Mouse (Mus musculus): ENCODE results near the gene Pex26. TPM values are rescaled to one million over a fixed set of nuclear protein-coding genes. Genes with fewer than 3 reads are reported as not detected.

The Pex26 gene
- total RNA-seq, 2 experiments from 2014 or later, result 7.1 to 9.5 TPM

DNA sequence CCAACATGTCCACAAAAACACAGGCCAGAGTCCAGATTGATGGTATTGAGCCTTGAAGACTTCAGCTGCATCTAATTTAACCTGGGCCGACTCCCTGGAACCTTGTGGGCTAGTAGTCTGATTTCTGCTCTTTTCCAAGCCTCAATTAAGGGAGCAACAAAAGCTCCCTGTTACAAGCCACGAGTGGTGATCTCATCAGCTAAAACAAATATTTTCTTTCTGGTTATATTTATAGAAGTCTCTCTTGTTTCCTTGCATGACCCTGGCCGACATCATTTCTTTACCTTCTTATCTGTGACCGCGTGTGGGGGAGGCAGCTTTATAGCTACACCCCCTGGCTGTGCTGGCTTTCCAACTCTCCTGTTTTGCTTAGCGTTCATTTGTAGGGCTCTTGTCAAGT lies 23.3 kb upstream of the Pex26 start:
- no peak for ATAC-seq (replicated peaks; ENCODE audit: low FRiP score, low TSS enrichment, poor library complexity, severe bottlenecking)

DNA sequence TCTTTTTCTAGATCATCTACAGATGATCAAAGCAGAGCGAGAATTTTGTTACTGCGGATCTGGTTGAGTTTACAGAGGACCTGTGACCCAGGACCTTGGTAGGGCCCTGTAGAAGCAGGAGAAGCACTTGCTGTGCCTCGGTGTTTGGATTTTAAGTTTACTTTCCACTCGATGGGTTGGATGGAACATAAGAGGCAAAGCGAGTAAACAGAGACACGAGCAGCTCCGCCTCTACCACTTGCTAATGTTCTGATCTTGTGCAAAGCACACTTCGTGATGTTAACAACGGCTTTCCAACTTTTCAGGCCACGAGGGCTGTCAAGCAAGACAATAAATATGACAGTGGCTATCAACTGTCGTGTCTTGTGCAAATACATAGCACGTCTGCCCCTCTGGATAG lies 20.9 kb upstream of the Pex26 start:
- ATAC-seq (replicated peaks; ENCODE audit: low FRiP score, low TSS enrichment, poor library complexity, severe bottlenecking), result no peak

DNA sequence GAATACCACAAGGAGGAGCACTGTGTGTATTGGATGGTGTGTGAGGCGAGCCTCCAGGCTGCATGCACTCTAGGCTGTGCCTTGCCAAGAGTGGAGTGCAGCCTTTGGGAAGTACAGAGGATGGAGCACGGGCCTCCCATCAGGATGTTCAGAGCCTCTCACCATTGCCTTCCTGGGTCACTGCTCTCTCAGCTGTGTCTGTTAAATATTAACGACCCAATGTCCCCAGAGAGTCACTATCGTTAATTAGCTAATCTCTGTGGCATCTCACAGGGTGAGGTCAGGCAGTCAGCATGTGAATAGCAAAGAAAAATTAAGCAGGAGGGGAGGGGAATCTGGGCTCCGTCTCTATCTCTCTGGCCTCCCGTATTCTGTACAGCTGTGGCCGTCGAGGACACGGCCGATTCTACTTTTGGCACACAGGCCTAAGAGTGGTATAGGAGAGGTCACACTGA lies 17.3 kb upstream of the Pex26 start:
- ATAC-seq (replicated peaks; ENCODE audit: low FRiP score, low TSS enrichment, poor library complexity, severe bottlenecking), result no peak

DNA sequence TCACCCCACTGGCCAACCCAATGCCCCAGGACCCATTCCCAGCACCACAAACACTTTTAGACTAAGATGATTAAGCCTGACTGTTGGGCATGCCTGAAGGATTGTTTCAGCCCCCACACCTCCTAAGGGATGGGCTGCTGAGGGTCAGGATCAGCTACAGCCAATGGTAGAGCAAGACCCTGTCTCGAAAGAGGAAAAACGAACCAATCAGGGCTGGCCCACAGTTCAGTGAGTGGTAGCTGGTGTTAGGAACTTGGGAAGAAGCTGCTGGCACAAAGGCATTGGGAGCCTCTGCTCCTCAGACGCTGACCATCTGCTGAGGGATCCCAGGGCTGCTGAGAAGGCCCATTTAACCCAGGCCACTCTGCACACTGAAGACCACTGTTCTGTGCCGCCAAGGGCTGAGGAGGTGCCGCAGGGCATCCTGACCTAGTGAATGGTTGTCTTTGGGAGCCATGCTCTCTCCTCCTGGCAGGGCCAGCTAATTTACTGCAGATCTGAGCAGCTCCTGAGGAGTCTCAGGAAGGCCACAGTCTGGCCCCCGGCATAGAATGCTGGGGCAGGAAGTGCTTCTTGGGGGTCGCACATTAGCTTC lies 16.0 kb upstream of the Pex26 start:
- ATAC-seq (replicated peaks; ENCODE audit: low FRiP score, low TSS enrichment, poor library complexity, severe bottlenecking), result no peak

DNA sequence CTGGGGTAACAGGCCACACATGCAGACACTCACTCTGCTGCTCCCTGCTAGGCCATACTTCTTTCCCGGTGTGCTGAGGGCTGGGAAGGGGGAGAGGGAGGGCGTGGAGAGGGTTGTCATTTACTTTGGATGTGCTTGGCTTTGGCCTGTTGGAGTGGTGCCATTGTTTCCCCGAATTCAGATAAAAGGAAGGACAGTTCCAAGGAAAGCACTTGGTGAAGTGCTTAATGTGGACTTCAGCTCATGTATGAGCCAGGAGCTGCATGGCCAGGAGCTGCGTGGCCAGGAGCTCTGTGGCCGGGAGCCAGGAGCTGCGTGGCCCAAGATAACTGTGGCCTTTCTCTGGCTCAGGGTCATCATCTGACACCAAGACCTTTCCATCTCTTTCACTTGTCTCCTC lies 12.4 kb upstream of the Pex26 start:
- ATAC-seq (replicated peaks; ENCODE audit: low FRiP score, low TSS enrichment, poor library complexity, severe bottlenecking), result no peak

DNA sequence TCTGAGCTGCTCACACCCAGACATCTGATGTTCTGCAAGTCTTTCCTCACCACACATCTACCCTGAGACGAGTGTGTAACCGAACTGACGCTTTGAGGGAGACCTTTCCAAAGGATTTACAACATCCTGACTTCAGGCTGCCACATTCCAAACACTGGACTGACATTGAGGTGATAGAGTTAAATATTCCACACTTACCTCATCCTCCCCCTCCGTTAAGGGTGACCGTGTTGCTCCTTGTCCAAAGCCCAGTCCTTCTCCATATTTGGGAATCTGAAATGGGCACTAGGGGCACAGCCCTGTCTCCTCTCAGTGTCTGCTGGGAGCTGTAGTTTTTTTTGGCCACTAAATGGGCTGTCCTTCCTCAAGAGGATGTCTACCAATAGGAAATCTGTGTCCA lies 10.0 kb upstream of the Pex26 start:
- ATAC-seq (replicated peaks; ENCODE audit: low FRiP score, low TSS enrichment, poor library complexity, severe bottlenecking), result no peak

GRCm38 (mm10) chr6:121174761-121175160 lies 8.7 kb upstream of the Pex26 start:
- no peak for ATAC-seq (replicated peaks; ENCODE audit: low FRiP score, low TSS enrichment, poor library complexity, severe bottlenecking)

- no peak for ATAC-seq (replicated peaks; ENCODE audit: low FRiP score, low TSS enrichment, poor library complexity, severe bottlenecking)
Observed at GRCm38 (mm10) chr6:121176011-121176730, 7.3 kb upstream of the Pex26 start.

GRCm38 (mm10) chr6:121176731-121177098 lies 6.8 kb upstream of the Pex26 start:
- no peak for ATAC-seq (replicated peaks; ENCODE audit: low FRiP score, low TSS enrichment, poor library complexity, severe bottlenecking)

DNA sequence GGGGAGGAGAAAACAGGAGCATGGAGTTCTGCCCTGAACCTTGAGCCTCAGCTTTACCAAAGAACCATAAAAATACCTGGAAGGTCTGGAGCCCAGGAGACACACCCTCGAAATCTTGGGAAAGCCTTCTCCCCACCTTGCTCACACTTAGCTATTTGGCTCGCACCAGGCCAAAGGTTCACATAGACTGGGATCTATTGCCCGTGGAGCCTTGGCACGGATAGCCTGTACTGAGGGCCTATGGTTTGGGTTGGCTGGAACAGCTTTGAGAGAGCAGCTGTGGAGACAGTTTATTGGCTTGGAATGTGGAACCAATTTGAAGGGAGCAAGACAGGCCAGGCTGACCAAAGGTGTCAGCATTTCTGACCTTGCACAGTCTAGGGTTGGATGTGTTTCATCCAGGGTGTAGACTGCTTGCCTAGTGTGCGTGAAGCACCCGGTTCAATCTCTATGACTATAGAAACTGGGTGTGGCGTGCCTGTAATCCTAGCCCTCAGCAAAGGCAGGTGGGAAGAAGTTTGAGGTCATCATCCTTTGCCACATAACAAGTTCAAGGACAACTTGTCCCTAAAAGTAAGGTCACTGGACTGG lies 6.3 kb upstream of the Pex26 start:
- no peak for ATAC-seq (replicated peaks; ENCODE audit: low FRiP score, low TSS enrichment, poor library complexity, severe bottlenecking)

DNA sequence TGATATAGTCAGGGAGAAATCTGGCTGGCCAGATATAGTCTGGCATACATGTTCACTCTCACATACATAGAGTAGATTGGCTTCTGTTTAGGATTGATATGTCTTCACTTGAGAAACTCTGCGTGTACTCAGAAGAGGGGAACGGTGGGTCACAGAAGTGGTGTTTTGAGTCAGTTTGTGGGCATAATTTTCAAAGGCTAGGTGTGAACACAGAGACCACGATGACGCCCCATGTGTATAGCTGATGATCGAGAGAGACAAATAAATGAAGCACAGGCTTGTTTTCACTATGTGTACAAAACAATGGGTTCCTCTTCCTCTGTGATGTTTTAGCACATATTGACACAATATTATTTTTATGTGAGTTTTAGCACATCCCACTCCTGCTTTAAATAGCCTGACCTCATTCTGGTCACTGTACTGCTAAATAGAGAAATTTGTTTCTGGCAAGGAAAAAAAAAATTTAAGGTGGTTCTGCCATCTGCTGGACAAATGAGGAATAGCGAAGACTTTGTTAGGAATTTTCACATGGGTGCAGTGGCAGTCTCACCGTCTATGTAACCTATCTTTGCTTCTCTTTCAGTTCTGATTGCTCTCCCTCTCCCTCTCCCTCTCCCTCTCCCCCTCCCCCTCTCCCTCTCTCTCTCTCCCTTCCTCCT lies 4.6 kb upstream of the Pex26 start:
- ATAC-seq (replicated peaks; ENCODE audit: low FRiP score, low TSS enrichment, poor library complexity, severe bottlenecking), result peak; percentile 36; the same call in 1 of the 2 replicates

- no peak for ATAC-seq (replicated peaks; ENCODE audit: low FRiP score, low TSS enrichment, poor library complexity, severe bottlenecking)
Observed at GRCm38 (mm10) chr6:121179846-121180245, 3.6 kb upstream of the Pex26 start.

DNA sequence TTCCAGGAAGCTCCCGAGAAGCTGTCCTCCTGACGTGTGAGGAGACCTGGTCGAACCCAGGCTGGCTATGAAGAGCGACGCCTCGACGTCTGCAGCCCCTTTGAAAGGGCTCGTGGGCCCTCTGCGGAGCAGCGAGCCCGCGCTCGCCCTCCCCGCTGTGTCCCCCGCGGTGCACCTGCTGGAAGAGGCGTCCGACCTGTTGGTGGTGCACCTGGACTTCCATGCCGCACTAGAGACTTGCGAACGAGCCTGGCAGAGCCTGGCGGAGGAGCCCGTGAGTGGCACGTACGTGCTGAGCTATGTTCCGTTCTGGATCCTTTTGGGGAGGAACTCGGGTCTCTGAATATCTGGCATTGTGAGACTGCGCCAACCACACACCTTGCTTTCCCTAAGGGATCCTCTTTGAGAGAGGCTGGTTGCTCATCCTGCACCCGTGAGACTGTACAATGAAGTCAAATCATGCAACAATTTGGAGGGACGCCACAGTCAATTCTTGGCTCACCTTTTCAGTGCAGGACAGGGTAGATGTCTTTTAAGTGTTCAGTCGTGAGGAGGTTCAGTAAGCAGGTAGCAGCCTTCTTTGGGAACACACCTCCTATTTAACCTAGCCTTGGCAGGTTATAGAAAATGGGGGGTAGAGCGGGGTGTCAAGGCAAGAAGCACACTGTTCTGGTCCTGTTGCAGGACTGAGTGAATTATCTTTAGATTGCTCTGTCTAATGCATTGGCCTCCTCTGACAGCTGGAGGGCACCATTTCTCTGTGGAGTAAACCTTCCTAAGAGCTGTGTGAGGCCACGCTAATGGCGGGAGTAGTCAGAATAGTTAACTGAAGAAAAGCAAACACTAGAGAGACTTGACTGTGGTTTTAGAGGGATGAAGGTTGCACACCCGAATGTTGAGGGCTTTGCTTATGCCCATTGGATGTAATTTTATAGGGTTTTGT lies 1.0 kb downstream of the Pex26 start:
- peak; percentile 86 for ATAC-seq (replicated peaks; ENCODE audit: low FRiP score, low TSS enrichment, poor library complexity, severe bottlenecking)

- peak; percentile 3; the same call in 1 of the 2 replicates for ATAC-seq (replicated peaks; ENCODE audit: low FRiP score, low TSS enrichment, poor library complexity, severe bottlenecking)
Observed at GRCm38 (mm10) chr6:121185232-121185631, 1.8 kb downstream of the Pex26 start.

GRCm38 (mm10) chr6:121191261-121192009 lies 8.0 kb downstream of the Pex26 start:
- no peak for ATAC-seq (replicated peaks; ENCODE audit: low FRiP score, low TSS enrichment, poor library complexity, severe bottlenecking)

DNA sequence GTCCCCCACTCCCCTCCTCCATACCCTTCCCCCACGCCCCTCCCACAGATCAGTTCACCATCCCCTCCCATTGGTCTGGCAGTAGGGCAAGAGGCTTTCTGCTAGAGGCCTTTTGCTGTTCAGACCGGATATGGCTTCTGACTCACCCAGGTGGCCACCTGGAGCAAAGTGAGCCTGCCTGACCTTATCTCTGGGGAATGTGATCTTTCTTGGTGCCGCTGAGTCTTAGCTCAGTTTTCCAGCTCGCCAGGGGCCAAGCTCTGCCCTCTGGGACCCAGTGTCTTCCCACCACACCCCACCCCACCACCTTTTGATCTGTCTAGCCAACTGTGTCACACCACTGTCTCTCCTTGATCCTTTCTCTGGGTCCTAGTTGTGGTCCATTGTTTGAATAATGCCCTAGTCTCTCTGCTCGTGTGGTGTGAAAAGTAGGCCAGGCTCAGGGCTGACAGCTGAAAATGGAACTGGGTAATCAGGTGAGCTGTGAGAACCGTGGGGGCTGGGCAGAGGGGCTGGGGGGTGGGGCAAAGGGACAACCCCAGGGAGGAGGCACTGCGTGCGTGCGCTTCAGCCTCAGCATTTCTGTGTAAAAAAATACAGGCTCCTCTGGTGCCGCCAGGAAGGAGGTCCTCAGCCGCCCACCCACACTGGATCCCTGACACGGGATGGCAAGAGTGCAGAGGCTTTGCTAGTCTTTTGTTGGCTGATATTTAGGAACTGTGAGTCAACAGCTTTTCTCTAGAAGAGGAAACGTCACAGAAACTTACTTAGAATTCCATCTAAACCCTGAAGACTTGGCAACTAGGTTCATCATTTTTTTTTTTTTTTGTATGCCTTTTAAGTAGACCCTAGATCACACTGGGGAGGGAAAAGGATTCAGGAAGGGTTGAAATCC lies 10.8 kb downstream of the Pex26 start:
- ATAC-seq (replicated peaks; ENCODE audit: low FRiP score, low TSS enrichment, poor library complexity, severe bottlenecking), result no peak

DNA sequence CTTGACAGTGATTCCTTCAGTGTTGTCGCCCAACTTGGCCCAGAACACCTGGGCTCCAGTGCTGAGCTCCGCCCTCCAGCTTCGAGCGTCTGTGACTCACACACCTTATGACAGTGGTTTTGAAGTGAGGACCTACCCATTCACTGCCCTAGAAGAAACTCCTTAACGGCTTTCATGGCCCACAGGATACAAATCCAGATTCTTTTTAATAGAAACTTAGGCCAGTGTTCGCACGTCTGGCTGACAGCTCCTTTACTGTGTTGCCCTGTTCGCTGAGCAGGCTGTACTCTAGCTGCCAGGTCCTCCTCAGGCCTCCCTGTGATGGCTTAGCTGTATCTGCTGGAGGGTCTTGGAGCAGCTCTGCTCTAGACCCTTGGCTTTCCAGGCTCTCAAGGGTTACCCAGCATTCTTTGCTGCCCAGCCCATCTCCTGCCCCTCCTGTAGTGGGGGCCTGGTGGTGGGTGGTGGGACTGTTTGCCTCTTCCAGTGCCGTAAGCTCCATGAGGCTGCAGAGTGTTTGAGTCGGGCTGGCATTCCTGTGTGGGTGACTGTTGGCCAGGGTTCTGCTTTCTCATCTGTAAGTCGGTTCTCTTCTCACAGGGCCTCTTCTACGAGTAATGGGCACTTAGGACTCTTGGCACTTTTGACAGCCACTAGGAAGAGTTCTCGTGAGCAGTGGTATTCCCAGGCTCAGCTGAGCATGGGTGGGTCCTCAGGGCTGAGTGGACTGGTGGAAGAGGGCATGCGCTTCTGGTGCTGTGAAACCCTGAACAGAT lies 11.7 kb downstream of the Pex26 start:
- ATAC-seq (replicated peaks; ENCODE audit: low FRiP score, low TSS enrichment, poor library complexity, severe bottlenecking), result no peak
